Mouse (Mus musculus) spleen, adult 2 months (tissue): Measurements from ENCODE around the gene Hist1h3f.

Experiments
- CTCF ChIP-seq: fragments of 200-500 bp; IDR thresholded peaks from 2 replicates; pipeline ENCODE4 v1.5.1; 2011; ENCODE audit warnings: mild to moderate bottlenecking, inconsistent platforms; ENCODE audit not compliant: insufficient read depth, insufficient read length, insufficient replicate concordance; ENCODE audit errors: extremely low read depth
- POLR2A ChIP-seq: fragments of 200-500 bp; IDR thresholded peaks from 2 replicates; pipeline ENCODE4 v1.6.1; 2011; ENCODE audit warnings: low read depth, low read length, inconsistent platforms

GRCm38 (mm10) chr13:23517603-23518294 lies 26.1 kb upstream of the Hist1h3f start:
- no peak for TF ChIP-seq CTCF
- TF ChIP-seq POLR2A = no peak
